Mouse (Mus musculus) hindbrain, embryonic 15.5 days (tissue): ENCODE results near the gene Rab24. TPM values are rescaled to one million over a fixed set of nuclear protein-coding genes. Genes with fewer than 3 reads are reported as not detected.

Experiments used
- ATAC-seq: fragments of 200-750 bp; cut with Nextera tagmentation; 2 replicates; pipeline ENCODE4 v1.8.0; 2017; ENCODE audit warnings: low read depth, moderate number of reproducible peaks, moderate TSS enrichment; ENCODE audit not compliant: low FRiP score
- H3K27ac ChIP-seq: fragments of 300-500 bp; sonication (generic); replicated peaks from 2 replicates; pipeline ENCODE4 v1.5.1; 2015; ENCODE audit warnings: mild to moderate bottlenecking, inconsistent platforms
- H3K27me3 ChIP-seq: fragments of 300-500 bp; sonication (generic); 2 replicates; pipeline ENCODE4 v1.6.1; 2015; ENCODE audit warnings: control low read depth, inconsistent platforms
- H3K36me3 ChIP-seq: fragments of 300-500 bp; sonication (generic); 2 replicates; pipeline ENCODE4 v1.6.1; 2015; ENCODE audit warnings: control low read depth, inconsistent platforms
- H3K4me1 ChIP-seq: fragments of 300-500 bp; sonication (generic); replicated peaks from 2 replicates; pipeline ENCODE4 v1.6.1; 2015; ENCODE audit warnings: control low read depth, inconsistent platforms
- H3K4me2 ChIP-seq: fragments of 300-500 bp; sonication (generic); 2 replicates; pipeline ENCODE4 v1.6.1; 2015; ENCODE audit warnings: moderate library complexity, mild to moderate bottlenecking, inconsistent platforms
- H3K4me3 ChIP-seq: fragments of 300-500 bp; sonication (generic); 2 replicates; pipeline ENCODE4 v1.5.1; 2015; ENCODE audit warnings: mild to moderate bottlenecking, inconsistent platforms
- H3K9ac ChIP-seq: fragments of 300-500 bp; sonication (generic); 2 replicates; pipeline ENCODE4 v1.6.1; 2015; ENCODE audit warnings: inconsistent platforms
- H3K9me3 ChIP-seq: fragments of 300-500 bp; sonication (generic); 2 replicates; pipeline ENCODE4 v1.6.1; 2016; ENCODE audit warnings: control low read depth, inconsistent platforms
- WGBS: fragments of 180-500 bp; shearing (Covaris S2); methylation state at CpG from one replicate; pipeline ENCODE4 v1.1.7; 2015; 5-methylcytosine and 5-hydroxymethylcytosine counted together
- polyA plus RNA-seq: library from polyadenylated mRNA; unstranded; fragments of >200 nt; fragmentation: Nextera tagmentation; extraction: Ambion mirVana; gene quantifications from 2 replicates; pipeline ENCODE4 v1.2.1, GENCODE M21; 2015

Rab24 gene
- polyA plus RNA-seq, 1 experiment from 2014 or later, result 108 TPM

DNA sequence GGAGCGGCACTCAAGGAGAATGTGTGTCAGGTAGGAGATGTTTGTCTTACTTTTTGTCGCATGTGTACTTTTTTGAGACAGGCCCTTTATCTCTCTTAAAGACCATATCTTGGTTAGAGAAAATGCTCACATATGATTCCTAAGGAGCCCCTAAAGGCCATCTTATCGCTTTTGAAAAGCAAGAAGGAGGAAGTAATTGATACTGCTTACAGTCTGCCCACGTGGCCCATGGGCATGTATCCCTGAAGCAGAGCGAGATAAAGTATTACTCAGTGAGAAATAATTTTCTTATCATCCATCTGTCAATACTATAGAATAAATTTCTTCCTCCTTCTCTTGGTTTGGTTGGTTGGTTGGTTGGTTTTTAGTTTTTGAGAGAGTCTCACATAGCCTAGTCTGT lies 44.1 kb downstream of the Rab24 start:
- Histone ChIP-seq H3K27me3 (no peaks in the 10 kb centered on the region), H3K9me3 (no peaks in the 10 kb centered on the region), H3K4me1 (no peaks in the 10 kb centered on the region), H3K9ac (no peak overlapping the region), H3K27ac (no peak overlapping the region), H3K36me3 (peaks cover 49% of the 10 kb centered on the region), H3K4me3 (no peak overlapping the region), H3K4me2 (no peak overlapping the region)
- ATAC-seq, result no peak
- WGBS, result 92% methylated on average over 5 of the region's 5 CpGs

DNA sequence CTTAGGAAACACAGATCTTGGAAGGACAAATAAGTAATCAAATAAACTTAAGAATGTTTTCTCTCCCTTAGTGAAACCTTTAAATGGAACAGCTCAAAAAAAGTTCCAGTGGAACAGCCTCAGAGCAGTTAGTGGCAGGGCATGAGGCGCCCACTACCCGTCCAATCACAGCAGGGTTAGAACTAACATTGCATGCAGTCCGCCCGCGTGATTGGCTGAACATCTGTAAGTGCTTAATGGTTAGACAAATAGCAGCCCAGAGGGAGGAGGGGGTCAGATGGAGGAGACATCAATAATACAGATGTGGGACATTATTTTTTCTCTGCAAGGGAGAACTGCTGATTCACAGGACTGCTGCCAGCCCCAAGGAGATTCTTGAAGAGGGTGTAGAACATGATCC lies 44.5 kb downstream of the Rab24 start:
- Histone ChIP-seq H3K36me3 (peaks cover 48% of the 10 kb centered on the region), H3K27me3 (no peaks in the 10 kb centered on the region)
- WGBS, result 89% methylated on average over 5 of the region's 5 CpGs

More for the DNA sequence above, 44.5 kb downstream of the Rab24 start:
- Histone ChIP-seq H3K27ac (no peak overlapping the region), H3K4me1 (no peaks in the 10 kb centered on the region), H3K9ac (no peak overlapping the region), H3K4me2 (no peak overlapping the region), H3K9me3 (no peaks in the 10 kb centered on the region), H3K4me3 (no peak overlapping the region)
- ATAC-seq, result no peak

Other genes starting within 250 kb of the Rab24 start
- 19.1 and 20.3 TPM in 2 replicates for gene Uimc1, start 221.6 kb downstream of the Rab24 start, polyA plus RNA-seq
- gene Zfp346, start 216.6 kb downstream of the Rab24 start, polyA plus RNA-seq, result 28.4 and 30.1 TPM in 2 replicates
- gene Gm17617, start 188.4 kb downstream of the Rab24 start, polyA plus RNA-seq, result not detected in 2 replicates
- 1.5 and 1.6 TPM in 2 replicates for gene Fgfr4, start 169.3 kb downstream of the Rab24 start, polyA plus RNA-seq
- 49.1 and 58.4 TPM in 2 replicates for gene Nsd1, start 112.2 kb downstream of the Rab24 start, polyA plus RNA-seq
- 338 and 343 TPM in 2 replicates for gene Prelid1, start 1.4 kb downstream of the Rab24 start, polyA plus RNA-seq
- gene Mxd3, start 7.9 kb upstream of the Rab24 start, polyA plus RNA-seq, result 11.3 and 14.4 TPM in 2 replicates
- gene Lman2, start 40.8 kb upstream of the Rab24 start, polyA plus RNA-seq, result 49.5 and 50.1 TPM in 2 replicates
- gene Rgs14, start 47.8 kb upstream of the Rab24 start, polyA plus RNA-seq, result 0.29 and 0.41 TPM in 2 replicates
- gene Slc34a1, start 76.2 kb upstream of the Rab24 start, polyA plus RNA-seq, result 0.04 and 0.17 TPM in 2 replicates
- 0.72 and 1.1 TPM in 2 replicates for gene Pfn3, start 93.3 kb upstream of the Rab24 start, polyA plus RNA-seq
- gene F12, start 104.8 kb upstream of the Rab24 start, polyA plus RNA-seq, result 0.17 and 0.66 TPM in 2 replicates
- gene Grk6, start 123.1 kb upstream of the Rab24 start, polyA plus RNA-seq, result 38.2 and 40.7 TPM in 2 replicates
- gene Prr7, start 142.3 kb upstream of the Rab24 start, polyA plus RNA-seq, result 4.6 and 5.1 TPM in 2 replicates
- 498 and 572 TPM in 2 replicates for gene Dbn1, start 166.2 kb upstream of the Rab24 start, polyA plus RNA-seq
- 158 and 171 TPM in 2 replicates for gene Pdlim7, start 191.7 kb upstream of the Rab24 start, polyA plus RNA-seq
- 5.2 and 5.3 TPM in 2 replicates for gene Dok3, start 207.3 kb upstream of the Rab24 start, polyA plus RNA-seq
- gene Ddx41, start 214.7 kb upstream of the Rab24 start, polyA plus RNA-seq, result 54.5 and 58.8 TPM in 2 replicates
- gene Fam193b, start 249.2 kb upstream of the Rab24 start, polyA plus RNA-seq, result 52.9 and 54.8 TPM in 2 replicates